Mouse (Mus musculus): ENCODE data around the gene Stil. TPM values are rescaled to one million over a fixed set of nuclear protein-coding genes. Genes with fewer than 3 reads are reported as not detected.

The Stil gene
- polyA plus RNA-seq, 1 experiment from 2014 or later: 12.3 TPM

DNA sequence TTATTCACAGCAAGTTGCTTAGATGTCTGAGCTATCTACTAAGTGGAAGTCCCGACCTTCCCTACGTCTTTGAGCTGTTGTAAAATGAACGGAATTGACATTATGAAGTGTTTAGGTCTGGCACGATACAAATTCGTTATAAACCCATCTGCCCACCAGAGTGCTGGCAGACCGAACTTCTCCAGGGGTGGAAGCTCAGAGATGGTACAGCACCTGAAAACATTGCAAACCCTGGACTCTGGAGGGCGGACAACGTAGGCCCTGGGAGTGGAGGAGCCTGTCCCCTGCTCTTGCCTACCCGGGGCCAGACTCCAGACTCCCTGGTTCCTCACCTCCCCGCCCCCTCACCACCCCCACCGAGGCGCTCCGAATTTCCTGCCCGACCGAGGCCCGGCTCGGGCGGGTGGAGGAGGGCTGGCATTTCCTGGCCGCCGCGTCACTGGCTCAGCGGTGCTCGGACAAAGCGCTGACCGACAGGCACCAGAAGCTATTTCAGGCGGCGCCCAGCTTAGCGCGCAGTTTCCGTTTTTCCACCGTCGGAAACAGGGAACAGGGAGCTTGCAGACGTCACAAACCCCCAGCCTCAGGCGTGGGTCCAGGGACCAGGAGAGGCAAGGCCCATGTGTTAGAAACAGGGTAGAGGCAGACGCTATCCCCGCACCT is 52.5 kb downstream of the Stil start:
- Histone ChIP-seq H3K36me3 (no peaks in the 10 kb centered on the region), H3K4me3 (peak overlapping the region; percentile 24), H3K9me3 (replicated peaks) (no peaks in the 10 kb centered on the region), H3K9ac (0 out of 2 replicates have a peak overlapping the region, but pooled peaks have one; percentile 8), H3K27me3 (peaks cover 92% of the 10 kb centered on the region), H3K4me1 (peaks cover 15% of the 10 kb centered on the region), H3K4me2 (replicated peaks) (peak overlapping the region; percentile 46), H3K27ac (0 out of 2 replicates have a peak overlapping the region, but pooled peaks have one; percentile 8)
- peak; percentile 35; the same call in 1 of the 2 replicates for ATAC-seq (ENCODE audit: low FRiP score)
- 2% methylated on average over 36 of the region's 36 CpGs for WGBS

DNA sequence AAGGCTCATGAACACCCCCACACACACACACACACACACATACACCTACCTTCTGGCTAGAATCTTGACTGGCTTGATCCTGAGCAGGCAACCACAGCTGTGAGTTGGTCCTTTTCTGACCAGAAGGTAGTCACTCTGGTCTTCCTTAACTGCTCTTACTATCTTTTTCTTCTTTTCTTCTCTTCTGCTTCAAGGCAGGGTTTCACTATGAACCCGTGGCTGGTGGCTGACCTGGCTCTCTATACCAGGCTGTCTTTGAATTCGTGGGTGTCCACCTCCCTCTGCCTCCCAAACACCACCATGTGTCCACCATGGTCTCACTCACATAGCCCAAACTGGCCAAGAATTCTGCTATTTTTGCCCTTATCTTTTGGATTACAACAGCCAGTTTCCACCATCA is 55.1 kb downstream of the Stil start:
- H3K4me2 ChIP-seq (replicated peaks): no peak overlapping the region
- H3K9me3 ChIP-seq (replicated peaks): no peaks in the 10 kb centered on the region
- H3K9ac ChIP-seq: no peak overlapping the region
- no peaks in the 10 kb centered on the region for H3K36me3 ChIP-seq
- H3K27ac ChIP-seq: no peak overlapping the region
- no peak overlapping the region for H3K4me3 ChIP-seq
- peaks cover 94% of the 10 kb centered on the region for H3K27me3 ChIP-seq
- no peak for ATAC-seq (ENCODE audit: low FRiP score)
- H3K4me1 ChIP-seq: peaks cover 15% of the 10 kb centered on the region
- 7% methylated on average over 2 of the region's 2 CpGs for WGBS

DNA sequence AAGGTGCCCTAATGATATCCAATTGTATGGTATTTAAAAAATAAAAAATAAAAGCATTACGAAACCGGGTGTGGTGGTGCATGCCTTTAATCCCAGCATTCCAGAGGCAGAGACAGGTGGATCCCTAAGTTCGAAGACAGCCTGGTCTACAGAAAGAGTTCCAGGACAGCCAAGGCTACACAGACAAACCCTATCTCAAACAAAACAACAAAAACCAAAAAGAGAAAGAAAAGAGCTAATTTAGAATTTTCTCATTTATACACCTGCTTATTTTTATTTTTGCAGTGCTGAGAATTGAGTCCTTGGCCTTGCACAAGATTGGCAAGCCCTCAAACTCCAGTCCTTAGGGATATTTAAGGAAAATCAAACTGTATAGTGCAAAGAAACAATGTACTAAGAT is 55.7 kb downstream of the Stil start:
- H3K9ac ChIP-seq: no peak overlapping the region
- peak overlapping the region; percentile 48; the same call in 1 of the 2 replicates for H3K27ac ChIP-seq
- H3K9me3 ChIP-seq (replicated peaks): no peaks in the 10 kb centered on the region
- peaks cover 94% of the 10 kb centered on the region for H3K27me3 ChIP-seq
- H3K4me3 ChIP-seq: no peak overlapping the region
- no peak for ATAC-seq (ENCODE audit: low FRiP score)
- no peaks in the 10 kb centered on the region for H3K36me3 ChIP-seq
- 21% methylated on average over 3 of the region's 3 CpGs for WGBS
- H3K4me2 ChIP-seq (replicated peaks): no peak overlapping the region
- H3K4me1 ChIP-seq: peaks cover 15% of the 10 kb centered on the region

DNA sequence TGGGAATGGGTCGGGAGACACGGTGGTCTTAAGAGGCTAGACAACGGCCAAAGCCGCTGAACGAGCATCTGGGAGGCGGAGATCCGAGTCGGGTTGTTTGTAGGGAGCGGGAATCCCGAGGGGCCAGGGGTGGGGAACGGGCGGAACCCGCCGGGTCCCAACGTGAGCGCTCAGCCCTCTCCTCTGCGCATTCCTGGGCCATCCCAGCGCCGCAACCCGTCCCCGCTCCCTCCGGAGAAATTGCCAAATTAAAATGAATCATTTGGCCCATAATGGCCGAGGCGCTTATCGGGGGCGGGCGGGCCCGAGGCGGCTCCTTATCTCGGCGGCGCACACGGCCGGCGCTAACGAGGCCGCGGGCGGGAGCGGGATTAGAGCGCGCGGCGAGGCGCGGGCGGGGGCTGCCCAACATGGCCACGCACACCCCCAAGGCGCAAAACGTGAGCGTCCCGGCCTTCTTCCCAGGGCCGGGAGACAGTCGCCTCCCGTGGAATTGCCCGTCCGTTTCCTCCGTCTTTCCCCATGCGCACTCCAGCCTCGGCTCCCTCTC is 56.5 kb downstream of the Stil start, which contains the start of gene Tal1:
Gene Tal1, plus strand, starts transcription at position 56 of the 550 bp plus-strand sequence.
- under 1% methylated on average over 58 of the region's 60 CpGs for WGBS
- H3K4me2 ChIP-seq (replicated peaks): peak within 1 kb of the TSS; percentile 52
- peak; percentile 65 for ATAC-seq (ENCODE audit: low FRiP score)
- peak within 1 kb of the TSS; percentile 43 for H3K9ac ChIP-seq
- no peaks in the 10 kb centered on the region for H3K9me3 ChIP-seq (replicated peaks)
- peak within 1 kb of the TSS; percentile 29 for H3K4me3 ChIP-seq
- no peaks in the 10 kb centered on the region for H3K36me3 ChIP-seq
- H3K4me1 ChIP-seq: peaks cover 15% of the 10 kb centered on the region
- H3K27me3 ChIP-seq: peaks cover 94% of the 10 kb centered on the region
- peak within 1 kb of the TSS; percentile 76 for H3K27ac ChIP-seq

DNA sequence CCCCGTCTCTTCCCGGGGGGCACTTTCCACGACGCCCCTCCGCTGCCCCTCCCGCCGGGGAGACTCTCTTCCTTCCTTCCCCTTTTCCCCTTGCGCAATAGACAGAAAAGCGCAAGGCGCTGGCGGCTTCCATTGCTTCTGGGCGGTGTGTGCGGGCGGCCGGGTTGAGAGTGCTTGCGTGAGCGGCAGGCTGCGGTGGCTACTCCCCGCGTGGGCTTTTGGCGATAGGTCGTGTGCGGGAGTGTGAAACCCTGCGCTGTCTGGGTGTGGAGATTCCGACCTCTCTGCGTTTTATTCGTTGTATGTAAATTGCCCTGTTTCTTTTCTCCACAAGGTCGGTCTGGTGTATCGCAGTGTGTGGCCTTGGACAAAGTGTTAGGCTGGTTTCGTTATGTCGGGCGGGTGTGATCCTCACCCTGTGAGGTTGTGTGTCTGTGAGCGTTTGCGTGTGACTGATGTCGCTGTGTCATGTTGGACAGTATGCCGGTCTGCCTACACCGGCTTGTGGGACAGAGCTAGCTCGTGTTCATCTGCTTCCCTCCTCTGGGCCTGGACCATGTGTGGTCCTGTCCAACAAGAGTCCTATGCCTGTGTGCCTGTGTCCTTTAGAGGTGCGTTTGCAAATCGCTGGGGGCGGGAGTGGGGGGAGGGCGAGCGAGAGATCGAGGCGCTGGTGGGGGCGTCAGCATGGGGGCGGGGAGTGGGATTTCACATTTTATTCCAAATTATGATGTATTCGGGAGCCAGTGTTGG is 57.1 kb downstream of the Stil start:
- Histone ChIP-seq H3K9ac (peak overlapping the region; percentile 43), H3K27ac (peak overlapping the region; percentile 76), H3K4me3 (peak overlapping the region; percentile 29), H3K27me3 (peaks cover 94% of the 10 kb centered on the region), H3K4me1 (peaks cover 15% of the 10 kb centered on the region), H3K4me2 (replicated peaks) (peak overlapping the region; percentile 52), H3K36me3 (no peaks in the 10 kb centered on the region), H3K9me3 (replicated peaks) (no peaks in the 10 kb centered on the region)
- peak; percentile 81 for ATAC-seq (ENCODE audit: low FRiP score)
- WGBS: 1% methylated on average over 47 of the region's 48 CpGs

DNA sequence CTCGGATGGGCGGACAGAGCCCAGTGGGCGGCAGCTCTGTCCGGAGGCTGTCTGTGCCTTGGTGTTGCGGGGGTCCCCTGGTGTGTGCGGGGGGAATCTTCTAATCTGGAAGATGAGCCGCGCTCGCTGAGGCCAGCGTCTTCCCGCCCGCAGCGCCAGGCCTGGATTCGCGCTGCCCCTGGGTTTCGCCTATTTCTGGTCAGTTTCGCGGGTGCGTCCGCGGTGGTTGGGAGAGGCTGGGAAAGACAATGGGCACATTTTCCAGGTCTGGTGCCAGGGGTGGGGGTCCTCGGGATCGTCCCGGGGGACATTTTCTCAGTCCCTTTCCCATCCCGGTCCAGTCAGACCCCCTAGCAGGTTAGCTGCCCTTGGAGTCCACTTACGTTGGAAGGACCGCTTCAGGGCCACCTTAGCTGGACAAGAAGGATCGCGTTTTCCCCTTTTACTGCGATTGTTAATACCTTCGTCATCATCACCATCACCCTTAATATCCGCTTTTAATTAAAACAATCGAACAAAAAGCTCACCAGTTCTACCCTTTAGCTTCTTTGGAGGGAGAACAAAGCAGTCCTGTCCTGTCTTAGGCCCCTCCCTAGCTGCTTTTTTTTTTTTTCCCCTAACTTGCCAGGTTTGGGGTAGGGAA is 57.8 kb downstream of the Stil start:
- peak; percentile 20; the same call in 1 of the 2 replicates for ATAC-seq (ENCODE audit: low FRiP score)
- H3K27me3 ChIP-seq: peaks cover 94% of the 10 kb centered on the region
- under 1% methylated on average over 33 of the region's 33 CpGs for WGBS
- H3K27ac ChIP-seq: peak overlapping the region; percentile 76
- peak overlapping the region; percentile 43 for H3K9ac ChIP-seq
- peak overlapping the region; percentile 52 for H3K4me2 ChIP-seq (replicated peaks)
- peaks cover 13% of the 10 kb centered on the region for H3K4me1 ChIP-seq
- no peaks in the 10 kb centered on the region for H3K36me3 ChIP-seq
- peak overlapping the region; percentile 29 for H3K4me3 ChIP-seq
- H3K9me3 ChIP-seq (replicated peaks): no peaks in the 10 kb centered on the region

DNA sequence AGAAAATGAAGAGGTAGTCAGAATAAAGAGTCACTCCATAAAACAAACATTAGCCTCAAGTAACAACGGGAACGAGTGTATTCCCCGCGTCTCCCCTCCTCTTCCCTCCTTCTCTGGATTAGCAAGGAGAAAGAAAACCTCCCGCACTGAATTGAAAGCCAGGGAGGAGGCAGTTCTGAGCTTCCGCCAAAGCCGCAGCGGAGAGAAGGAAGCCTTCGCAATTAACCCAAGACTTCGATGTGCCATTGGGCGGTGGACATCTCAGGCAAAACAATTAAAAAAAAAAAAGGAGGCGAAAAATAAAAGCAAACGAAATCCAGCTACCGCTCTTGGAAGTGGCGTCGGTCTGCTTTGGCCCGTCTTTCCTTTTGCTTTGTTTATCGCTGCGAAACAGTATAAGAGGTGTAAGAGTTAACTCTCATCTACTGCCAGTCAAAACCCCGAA is 58.4 kb downstream of the Stil start:
- no peak for ATAC-seq (ENCODE audit: low FRiP score)
- Histone ChIP-seq H3K27me3 (peaks cover 94% of the 10 kb centered on the region), H3K36me3 (no peaks in the 10 kb centered on the region), H3K9ac (no peak overlapping the region), H3K4me1 (peaks cover 18% of the 10 kb centered on the region), H3K4me3 (peak overlapping the region; percentile 29), H3K4me2 (replicated peaks) (0 out of 2 replicates have a peak overlapping the region, but pooled peaks have one; percentile 4), H3K9me3 (replicated peaks) (no peaks in the 10 kb centered on the region), H3K27ac (peak overlapping the region; percentile 76; the same call in 1 of the 2 replicates)
- under 1% methylated on average over 20 of the region's 20 CpGs for WGBS

DNA sequence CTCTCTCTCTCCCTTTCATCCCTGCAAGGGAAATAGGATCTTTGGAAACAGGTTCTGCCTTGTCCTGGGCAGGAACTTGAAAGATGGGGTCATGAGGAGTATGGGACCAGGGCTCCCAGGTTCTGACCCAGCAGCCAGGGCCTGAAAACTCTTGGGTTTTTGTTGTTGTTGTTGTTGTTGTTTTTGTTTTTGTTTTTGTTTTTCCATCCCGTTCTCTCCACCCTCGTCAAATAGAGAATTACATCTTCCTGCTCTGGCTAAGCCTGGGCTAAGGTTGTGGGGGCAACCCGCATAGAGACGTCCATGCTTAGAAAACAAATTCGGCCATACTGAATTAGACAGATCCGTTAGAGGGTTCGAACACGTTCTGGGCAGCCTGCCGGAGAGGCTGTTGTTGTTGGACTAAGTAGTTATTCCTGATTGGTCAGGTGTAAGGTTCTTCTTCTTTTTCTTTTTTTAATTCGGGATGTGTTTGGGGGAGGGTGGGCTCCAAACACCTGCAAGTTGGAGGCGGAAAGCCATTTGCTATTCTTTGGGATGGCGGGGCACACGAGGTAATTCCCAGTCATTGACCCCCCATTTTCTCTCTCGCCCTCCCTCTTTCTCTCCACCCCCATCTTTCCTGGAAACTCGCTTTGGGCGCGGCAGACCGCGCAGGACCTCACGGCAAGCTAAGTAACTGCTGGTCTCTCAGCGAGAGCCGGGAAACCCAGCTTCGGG is 59.1 kb downstream of the Stil start:
- ATAC-seq (ENCODE audit: low FRiP score): no peak
- no peak overlapping the region for H3K9ac ChIP-seq
- peak overlapping the region; percentile 25 for H3K4me2 ChIP-seq (replicated peaks)

DNA sequence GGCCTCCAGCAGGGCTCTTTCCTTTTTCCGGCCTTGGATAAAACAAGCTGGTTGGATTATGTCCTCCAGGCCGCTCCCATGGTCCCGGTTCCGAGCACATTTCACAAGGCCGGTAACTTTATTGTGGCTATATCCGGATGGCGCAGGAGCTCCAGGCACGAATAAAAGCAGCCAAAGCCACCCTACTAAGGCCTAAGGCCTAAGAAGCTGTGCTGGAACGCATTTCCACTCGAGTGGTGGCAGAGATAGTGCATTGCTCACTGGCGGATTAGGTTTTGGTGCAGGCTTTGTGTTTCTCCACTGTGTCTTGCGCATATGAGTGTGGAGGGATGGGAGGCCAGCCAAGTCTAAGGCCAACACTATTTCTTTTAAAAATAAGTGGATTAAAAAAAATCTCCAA is 59.9 kb downstream of the Stil start:
- Histone ChIP-seq H3K4me1 (peaks cover 22% of the 10 kb centered on the region), H3K27me3 (peaks cover 95% of the 10 kb centered on the region), H3K9me3 (replicated peaks) (no peaks in the 10 kb centered on the region), H3K9ac (no peak overlapping the region), H3K27ac (peak overlapping the region; percentile 35; the same call in 1 of the 2 replicates), H3K36me3 (no peaks in the 10 kb centered on the region), H3K4me2 (replicated peaks) (peak overlapping the region; percentile 25; the same call in 1 of the 2 replicates), H3K4me3 (peak overlapping the region; percentile 29)
- WGBS: 4% methylated on average over 12 of the region's 12 CpGs
- ATAC-seq (ENCODE audit: low FRiP score): no peak

More for the DNA sequence above, 59.1 kb downstream of the Stil start:
- under 1% methylated on average over 23 of the region's 23 CpGs for WGBS
- H3K4me1 ChIP-seq: peaks cover 22% of the 10 kb centered on the region
- peaks cover 94% of the 10 kb centered on the region for H3K27me3 ChIP-seq
- H3K36me3 ChIP-seq: no peaks in the 10 kb centered on the region
- peak overlapping the region; percentile 29 for H3K4me3 ChIP-seq
- H3K27ac ChIP-seq: peak overlapping the region; percentile 76; the same call in 1 of the 2 replicates
- H3K9me3 ChIP-seq (replicated peaks): no peaks in the 10 kb centered on the region

DNA sequence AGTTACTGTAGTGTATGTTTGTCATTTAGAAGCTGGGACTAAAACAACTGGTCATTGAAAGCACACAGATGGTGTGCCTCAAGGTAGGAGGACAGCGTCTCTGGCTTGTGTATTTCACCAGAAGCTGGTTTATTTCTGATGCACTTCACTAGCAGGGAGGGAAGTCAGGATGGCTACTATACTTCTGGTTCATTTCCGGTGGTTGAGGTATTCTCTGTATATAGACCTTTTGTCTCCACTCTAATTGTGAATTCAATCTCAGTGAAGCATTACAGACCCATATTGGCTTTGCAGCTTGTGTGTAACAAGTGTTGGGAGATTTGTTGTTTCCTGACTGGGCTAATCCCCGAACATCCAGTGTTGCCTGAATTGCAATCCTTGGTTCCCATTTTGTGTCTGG is 60.8 kb downstream of the Stil start:
- Histone ChIP-seq H3K27me3 (peaks cover 95% of the 10 kb centered on the region), H3K27ac (no peak overlapping the region), H3K4me3 (peak overlapping the region; percentile 10; the same call in 1 of the 2 replicates), H3K4me2 (replicated peaks) (peak overlapping the region; percentile 25; the same call in 1 of the 2 replicates), H3K9me3 (replicated peaks) (no peaks in the 10 kb centered on the region), H3K36me3 (no peaks in the 10 kb centered on the region), H3K4me1 (peaks cover 22% of the 10 kb centered on the region), H3K9ac (no peak overlapping the region)
- no peak for ATAC-seq (ENCODE audit: low FRiP score)
- 17% methylated on average over 3 of the region's 3 CpGs for WGBS

DNA sequence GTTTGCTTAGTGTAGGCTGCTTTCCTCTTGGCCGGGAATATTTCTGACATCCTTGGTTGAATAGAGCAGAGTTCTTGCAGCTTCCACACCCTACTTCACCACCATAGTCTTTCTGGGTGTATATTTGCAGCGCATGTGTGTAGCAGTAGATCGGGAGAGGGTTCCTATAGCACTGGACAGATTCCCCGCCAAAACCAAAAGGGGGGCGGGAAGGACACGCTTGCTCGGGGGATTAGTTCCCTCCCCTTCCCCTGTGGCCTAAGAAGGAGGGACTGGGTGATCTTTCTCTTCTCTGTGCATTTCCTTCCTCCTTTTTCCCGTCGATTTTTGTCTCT is 62.5 kb downstream of the Stil start:
- Histone ChIP-seq H3K27me3 (peaks cover 94% of the 10 kb centered on the region), H3K4me3 (peak overlapping the region; percentile 50), H3K9me3 (replicated peaks) (no peaks in the 10 kb centered on the region), H3K9ac (peak overlapping the region; percentile 55; the same call in 1 of the 2 replicates), H3K4me1 (peaks cover 11% of the 10 kb centered on the region), H3K4me2 (replicated peaks) (peak overlapping the region; percentile 97), H3K27ac (no peak overlapping the region), H3K36me3 (no peaks in the 10 kb centered on the region)
- WGBS: under 1% methylated on average over 9 of the region's 9 CpGs
- no peak; the same call in 1 of the 2 replicates for ATAC-seq (ENCODE audit: low FRiP score)
